Mouse (Mus musculus) pancreas, adult 10 weeks (tissue): ENCODE results near the gene Stk38. TPM values are rescaled to one million over a fixed set of nuclear protein-coding genes. Genes with fewer than 3 reads are reported as not detected.

Experiments used
- polyA plus RNA-seq: library from polyadenylated mRNA; stranded (reverse); fragments of 350-450 nt; fragmentation: Illumina TruSeq; extraction: RNeasy Lipid Tissue Mini Kit (QIAGEN cat#74804); gene quantifications from one replicate; pipeline ENCODE4 v1.2.3, GENCODE M21; 2015; ENCODE audit warnings: low read depth, low replicate concordance; ENCODE audit not compliant: insufficient read depth

The Stk38 gene
- 37.7 TPM for polyA plus RNA-seq

GRCm38 (mm10) chr17:29007641-29008325, at the start of gene Stk38:
Gene Stk38, minus strand, starts transcription at chr17:29007995.

GRCm38 (mm10) chr17:29032274-29033069, 24.7 kb upstream of the Stk38 start, which contains the start of gene Srsf3:
Gene Srsf3, plus strand, starts transcription at chr17:29032628.

GRCm38 (mm10) chr17:28951831-28952799, 55.7 kb downstream of the Stk38 start, which contains the start of gene Kctd20:
Gene Kctd20, plus strand, starts transcription at chr17:28951950.

DNA sequence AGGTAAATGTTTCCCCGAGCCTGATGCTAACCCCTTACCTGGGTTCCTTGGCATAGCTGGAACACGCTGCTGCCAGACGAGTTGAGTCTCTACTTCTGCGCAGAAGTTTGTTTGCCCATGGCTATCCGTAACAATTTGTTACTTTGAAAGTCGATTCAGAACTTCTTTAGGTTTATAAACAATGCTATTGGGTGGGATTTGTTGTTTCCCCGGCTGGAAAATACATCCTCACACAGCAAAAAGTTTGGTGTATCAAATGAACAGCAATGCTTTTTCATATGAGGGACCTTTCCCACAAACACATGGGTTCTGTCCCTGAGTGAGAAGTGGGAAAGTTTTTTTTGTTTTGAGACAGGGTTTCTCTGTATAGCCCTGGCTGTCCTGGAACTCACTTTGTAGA, 64.1 kb downstream of the Stk38 start, which contains the start of gene Pxt1:
Pxt1 (minus strand) TSS at position 101 of the 400 bp plus-strand sequence.

Other genes starting within 250 kb of the Stk38 start
- 5.8 TPM for gene Mapk13, start 238.7 kb downstream of the Stk38 start, polyA plus RNA-seq
- gene Brpf3, start 206.9 kb downstream of the Stk38 start, polyA plus RNA-seq: 15.3 TPM
- gene Pnpla1, start 149.6 kb downstream of the Stk38 start, polyA plus RNA-seq: not detected
- not detected for gene 4930539E08Rik, start 92.7 kb downstream of the Stk38 start, polyA plus RNA-seq
- gene Pxt1, start 64.2 kb downstream of the Stk38 start, polyA plus RNA-seq: not detected
- gene Kctd20, start 56.0 kb downstream of the Stk38 start, polyA plus RNA-seq: 12.1 TPM
- 42.7 TPM for gene Srsf3, start 24.6 kb upstream of the Stk38 start, polyA plus RNA-seq
- 22.8 TPM for gene Cdkn1a, start 83.0 kb upstream of the Stk38 start, polyA plus RNA-seq
- not detected for gene Rab44, start 106.2 kb upstream of the Stk38 start, polyA plus RNA-seq
- gene Cpne5, start 230.2 kb upstream of the Stk38 start, polyA plus RNA-seq: not detected